Mouse (Mus musculus) kidney, postnatal 14 days (tissue): ENCODE measurements at regions not wholly inside any gene's neighbourhood (a gene's known extent, or its start where the extent isn't known, plus 50 kb on each side); places are given as distances from the start of the nearest gene placed in this dataset.
A peak's percentile ranks its signal among the peaks of the same experiment; 100 is the strongest.
"Not testable (repeated sequence)": the region's sequence is repeated elsewhere in the genome, so short reads cannot be mapped to it uniquely, and the experiment has no call there.

ENCODE experiments used
- DNase-seq: peaks from one replicate; pipeline ENCODE4 v3.0.0; 2022; ENCODE audit warnings: mixed read lengths

DNA sequence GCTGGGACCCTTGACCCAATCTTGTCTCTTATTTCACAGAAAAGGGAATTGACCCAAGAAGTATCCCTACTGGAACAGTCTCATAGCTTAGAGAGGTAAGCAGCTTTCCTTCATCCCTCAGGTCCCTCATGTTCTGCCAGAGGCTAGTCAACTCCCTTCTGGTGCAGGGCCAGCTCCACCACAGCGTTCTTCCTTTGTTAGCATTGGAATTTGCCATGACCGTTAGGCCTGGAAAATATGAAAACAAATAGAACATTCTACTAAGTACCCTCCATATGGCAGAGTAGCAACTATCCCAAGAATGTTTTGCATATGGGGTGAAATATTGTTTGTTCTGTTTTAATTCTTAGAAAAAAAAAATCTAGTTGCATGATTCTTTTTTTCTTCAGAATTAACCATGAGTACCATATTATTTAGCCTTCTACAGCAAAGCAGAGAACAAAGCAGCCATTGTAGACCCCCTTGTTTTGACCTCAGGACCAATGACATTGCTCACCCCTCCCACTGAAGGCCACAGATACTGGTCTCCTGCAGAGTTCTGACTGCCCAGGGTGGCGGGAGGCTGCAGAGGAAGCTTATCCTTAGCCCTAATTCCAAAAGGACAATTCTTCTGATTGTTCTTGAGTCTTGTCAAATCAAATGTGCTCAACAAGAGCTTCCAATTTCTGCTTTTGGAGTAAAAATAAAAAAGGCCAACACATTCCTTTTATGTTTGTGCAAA, 78.1 kb upstream of the Ehbp1 start:
- no peak for DNase-seq

- no peak for DNase-seq
Observed at GRCm38 (mm10) chr11:22421762-22422161, 79.7 kb upstream of the Ehbp1 start.

DNA sequence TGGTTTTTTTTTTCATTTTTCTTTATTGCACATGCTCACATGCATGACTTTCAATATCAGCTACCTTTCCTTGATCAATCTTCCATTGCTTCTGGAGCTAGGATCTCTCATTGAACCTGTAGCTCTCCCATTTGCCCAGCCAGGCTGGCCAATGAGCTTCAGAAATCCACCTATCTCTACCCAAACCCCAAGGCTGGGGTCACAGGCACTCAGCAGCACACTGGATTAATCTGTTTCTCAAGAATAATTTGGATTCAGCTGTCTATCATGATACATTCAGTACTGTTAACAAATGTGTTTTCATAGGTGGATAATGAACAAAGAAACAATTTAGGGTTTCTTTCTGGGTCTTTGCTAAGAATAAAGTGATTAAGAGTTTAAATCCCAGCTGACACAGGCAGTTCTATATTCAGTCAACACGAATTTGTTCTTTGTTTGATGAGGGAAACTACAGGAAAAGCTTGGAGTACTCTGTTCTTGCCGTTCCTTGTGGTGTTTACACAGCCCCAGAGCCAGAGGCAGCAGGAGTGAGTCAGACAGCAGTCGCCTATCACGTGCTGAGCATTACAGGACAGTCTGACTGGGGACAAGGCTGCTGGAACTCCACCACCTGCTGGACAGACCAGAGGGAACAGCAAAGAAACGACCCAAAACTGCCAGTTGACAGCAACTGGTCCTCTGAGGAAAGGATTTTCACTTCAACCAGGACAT, 74.6 kb upstream of the Tmem17 start:
- DNase-seq = peak; percentile 82

DNA sequence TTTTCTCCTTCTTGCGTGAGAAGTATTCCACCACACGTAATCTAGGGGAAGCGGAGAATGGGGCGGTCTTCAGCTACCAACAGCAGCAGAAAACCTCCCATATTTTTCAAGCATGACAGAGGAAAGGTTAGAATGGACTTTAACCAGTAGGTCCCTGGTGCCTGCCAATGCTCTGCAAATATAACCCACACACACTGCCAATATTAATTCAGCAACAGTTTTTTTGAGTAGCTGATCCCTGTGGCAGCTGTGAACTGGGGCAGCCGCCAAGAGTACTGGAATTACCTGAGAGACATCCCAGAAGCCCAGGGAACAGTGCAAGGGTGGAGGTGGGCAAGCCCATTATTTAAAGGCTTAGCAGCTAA, 74.1 kb upstream of the Tmem17 start:
- DNase-seq = peak; percentile 65

DNA sequence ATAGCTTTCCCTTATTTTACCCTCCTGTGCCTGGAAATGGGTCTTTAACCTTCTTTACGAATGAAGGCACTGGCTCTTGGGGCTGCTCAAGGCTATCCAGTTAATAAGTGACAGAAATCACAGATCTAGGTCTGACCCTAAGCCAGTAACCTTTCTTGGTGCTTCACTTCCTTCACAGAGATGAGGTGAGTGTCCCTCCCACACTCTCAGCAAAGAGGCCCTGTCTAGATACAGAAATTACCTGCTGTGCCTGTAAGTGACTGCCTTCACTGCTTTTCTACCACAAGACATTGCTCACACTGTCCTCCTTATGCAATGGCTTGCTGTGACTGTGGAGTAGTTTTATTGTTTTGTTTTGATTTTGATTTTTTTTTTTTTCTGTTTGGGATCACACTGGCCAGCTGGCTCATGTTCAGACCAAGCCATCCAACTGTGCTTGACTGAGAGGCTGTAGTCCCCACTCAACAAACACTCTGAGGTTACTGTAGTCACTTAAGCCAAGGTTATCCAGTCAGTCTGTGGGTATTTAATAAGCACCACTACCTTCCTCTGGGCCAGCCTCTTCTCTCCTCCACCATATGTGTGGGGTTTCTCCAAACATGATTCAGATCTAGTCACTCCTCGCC, 73.3 kb upstream of the Tmem17 start:
- peak; percentile 45 for DNase-seq

GRCm38 (mm10) chr11:22440521-22440920, 71.4 kb upstream of the Tmem17 start:
- DNase-seq = peak; percentile 43

- DNase-seq = no peak
Observed at GRCm38 (mm10) chr11:22453161-22453560, 58.7 kb upstream of the Tmem17 start.

- no peak for DNase-seq
Observed at GRCm38 (mm10) chr11:22456286-22456685, 55.6 kb upstream of the Tmem17 start.

DNA sequence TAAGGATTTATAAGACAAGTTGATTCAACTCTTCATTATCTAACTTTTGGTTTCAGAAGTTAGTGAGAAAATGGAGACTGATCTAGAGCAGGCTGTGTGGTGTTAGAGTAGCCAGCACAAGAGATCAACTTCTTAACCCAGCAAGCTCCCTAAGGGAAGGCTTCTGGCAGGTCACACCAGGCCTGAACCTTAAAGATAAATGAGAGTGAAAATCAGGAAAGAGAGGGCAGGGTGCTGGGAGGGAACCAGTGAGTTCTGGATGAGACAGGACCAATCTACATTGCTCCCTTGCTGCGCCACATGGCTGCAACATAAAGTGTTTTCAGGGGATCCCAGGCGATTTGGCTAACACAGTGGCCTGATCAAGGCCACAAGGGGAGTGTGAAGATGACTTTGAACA, 54.7 kb upstream of the Tmem17 start:
- no peak for DNase-seq

DNA sequence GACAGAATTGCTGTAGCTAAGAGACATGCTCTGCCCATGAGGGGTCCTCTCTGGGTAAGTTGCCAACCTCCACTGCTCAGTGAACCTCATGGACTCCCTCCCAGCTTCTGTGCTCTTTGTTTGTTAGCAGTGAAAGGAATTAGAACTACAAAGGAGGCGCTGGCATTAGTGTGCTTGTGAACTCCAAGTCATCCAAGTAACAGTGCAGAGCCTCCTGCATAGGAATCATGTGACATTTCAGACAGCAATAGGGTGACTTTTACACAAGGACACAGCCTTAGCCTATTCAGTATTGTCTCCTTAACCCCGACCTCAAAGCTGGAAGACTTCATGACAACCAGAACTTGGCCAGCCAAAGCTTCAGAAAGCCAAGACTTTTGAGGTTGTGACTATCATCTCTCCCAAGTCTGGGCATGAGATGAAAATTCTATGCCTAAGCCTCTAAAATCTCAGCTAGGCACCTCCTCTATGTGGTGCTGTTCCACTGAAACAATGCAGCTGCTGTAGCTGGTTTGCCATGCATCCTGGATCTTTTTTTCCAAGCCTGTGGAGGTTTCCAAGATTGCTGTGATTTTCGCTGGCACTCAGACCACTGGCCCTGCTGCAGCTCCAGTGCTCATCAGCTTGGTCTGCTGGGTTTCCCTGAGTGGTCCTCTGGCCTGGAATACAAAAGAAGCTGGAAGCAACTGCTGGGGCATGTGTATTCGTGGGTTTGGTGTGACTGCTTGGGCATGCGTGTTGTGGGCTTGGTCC, 52.8 kb upstream of the Tmem17 start:
- DNase-seq = no peak

GRCm38 (mm10) chr11:22461019-22461735, 50.7 kb upstream of the Tmem17 start:
- DNase-seq = not testable (repeated sequence)
